Mouse (Mus musculus): ENCODE measurements around the gene Ifit1. TPM values are rescaled to one million over a fixed set of nuclear protein-coding genes. Genes with fewer than 3 reads are reported as not detected.

Ifit1 gene
- polyA plus RNA-seq, 1 experiment, result 13.4 TPM

Other genes with a start within 250 kb of the Ifit1 start
- gene Ch25h, start 165.7 kb upstream of the Ifit1 start, polyA plus RNA-seq (2012; rRNA removed), result 4.1 and 4.6 TPM in 2 replicates
- gene Lipa, start 113.4 kb upstream of the Ifit1 start, polyA plus RNA-seq (2012; rRNA removed), result 14.4 and 19.0 TPM in 2 replicates
- 0.63 and 1.3 TPM in 2 replicates for gene Ifit2, start 90.2 kb upstream of the Ifit1 start, polyA plus RNA-seq (2012; rRNA removed)
- gene Ifit3, start 57.3 kb upstream of the Ifit1 start, polyA plus RNA-seq (2012; rRNA removed), result 3.0 and 3.9 TPM in 2 replicates
- 31.2 and 37.2 TPM in 2 replicates for gene Ifit1bl1, start 38.9 kb upstream of the Ifit1 start, polyA plus RNA-seq (2012; rRNA removed)
- 0.85 and 0.92 TPM in 2 replicates for gene Ifit3b, start 32.9 kb upstream of the Ifit1 start, polyA plus RNA-seq (2012; rRNA removed)
- gene Ifit1bl2, start 128 bp upstream of the Ifit1 start, polyA plus RNA-seq (2012; rRNA removed), result 8.8 and 11.3 TPM in 2 replicates
- gene Slc16a12, start 106.4 kb downstream of the Ifit1 start, polyA plus RNA-seq (2012; rRNA removed), result 0.68 and 2.3 TPM in 2 replicates
- gene Pank1, start 238.6 kb downstream of the Ifit1 start, polyA plus RNA-seq (2012; rRNA removed), result 1.9 and 2.0 TPM in 2 replicates